Mouse (Mus musculus) monocyte, adult 5-6 weeks (primary cell): ENCODE measurements around the gene Lrp6. TPM values are rescaled to one million over a fixed set of nuclear protein-coding genes. Genes with fewer than 3 reads are reported as not detected.

Source experiments
- ATAC-seq: fragments of 153-309, 156-312 bp; replicated peaks from 2 replicates; pipeline ENCODE4 v1.8.0; 2017; ENCODE audit warnings: mild to moderate bottlenecking; ENCODE audit not compliant: low TSS enrichment, insufficient number of reproducible peaks, severe bottlenecking, poor library complexity, low FRiP score
- total RNA-seq: library from RNA; stranded (forward); fragments of 200-1000, 200-491, 200-594 nt; gene quantifications from 3 replicates; pipeline ENCODE4 v1.2.3, GENCODE M21; 2017

Lrp6 gene
- total RNA-seq, 1 experiment from 2014 or later, result 39.6 TPM

GRCm38 (mm10) chr6:134512478-134512877 lies 54.3 kb downstream of the Lrp6 start:
- no peak for ATAC-seq

GRCm38 (mm10) chr6:134511118-134511517 lies 55.6 kb downstream of the Lrp6 start:
- ATAC-seq, result no peak

GRCm38 (mm10) chr6:134510280-134510679 lies 56.5 kb downstream of the Lrp6 start:
- ATAC-seq, result no peak

- ATAC-seq, result no peak
Observed at GRCm38 (mm10) chr6:134509731-134510226, 57.0 kb downstream of the Lrp6 start.

GRCm38 (mm10) chr6:134504866-134505265 lies 61.9 kb downstream of the Lrp6 start:
- ATAC-seq, result no peak

GRCm38 (mm10) chr6:134502335-134502734 lies 64.4 kb downstream of the Lrp6 start:
- ATAC-seq, result no peak

- ATAC-seq, result no peak
Observed at GRCm38 (mm10) chr6:134500381-134501162, 66.2 kb downstream of the Lrp6 start.

- no peak for ATAC-seq
Observed at GRCm38 (mm10) chr6:134499089-134499488, 67.7 kb downstream of the Lrp6 start.

GRCm38 (mm10) chr6:134498518-134498917 lies 68.2 kb downstream of the Lrp6 start:
- no peak for ATAC-seq

GRCm38 (mm10) chr6:134494828-134495698 lies 71.7 kb downstream of the Lrp6 start:
- ATAC-seq, result no peak

- ATAC-seq, result no peak
Observed at GRCm38 (mm10) chr6:134489637-134490036, 77.1 kb downstream of the Lrp6 start.

- no peak for ATAC-seq
Observed at GRCm38 (mm10) chr6:134489130-134489529, 77.6 kb downstream of the Lrp6 start.

- no peak for ATAC-seq
Observed at GRCm38 (mm10) chr6:134486318-134486717, 80.4 kb downstream of the Lrp6 start.

- no peak for ATAC-seq
Observed at GRCm38 (mm10) chr6:134479481-134479880, 87.3 kb downstream of the Lrp6 start.

GRCm38 (mm10) chr6:134473143-134473561 lies 93.6 kb downstream of the Lrp6 start:
- ATAC-seq, result no peak

GRCm38 (mm10) chr6:134470857-134471256 lies 95.9 kb downstream of the Lrp6 start:
- ATAC-seq, result no peak

GRCm38 (mm10) chr6:134469297-134469696 lies 97.5 kb downstream of the Lrp6 start:
- ATAC-seq, result no peak

GRCm38 (mm10) chr6:134466671-134467229 lies 100.0 kb downstream of the Lrp6 start:
- ATAC-seq, result no peak

- no peak for ATAC-seq
Observed at GRCm38 (mm10) chr6:134461175-134461574, 105.6 kb downstream of the Lrp6 start.
